In genomic region chr4:87749532-87750234, GRCm38 (mm10) we compare ENCODE assay signal across 21 mouse cellular contexts.
DNase-seq lines count a peak whose midpoint lies in the region; ATAC-seq and TF ChIP-seq lines count a peak whose summit lies in the region.
"Had no signal": no experiment of that assay in that cellular context is flagged by ENCODE, and none has a peak within 500 bp of the region (broad histone marks: within the 10 kb centered on the region; RNA-seq: fewer than 3 reads in every experiment).

No protein-coding gene starts in this region.

- H3K4me1 ChIP-seq in hindbrain, embryonic 15.5 days (replicated peaks), result peaks cover 4% of the 10 kb centered on the region
- no peaks in the 10 kb centered on the region for H3K4me1 ChIP-seq in hindbrain, embryonic 13.5 days (replicated peaks)
- H3K4me1 ChIP-seq in neural tube, embryonic 14.5 days (ENCODE audit: control insufficient read depth, insufficient read depth, low read length), result no peaks in the 10 kb centered on the region
- H3K4me1 ChIP-seq in neural tube, embryonic 15.5 days, result no peaks in the 10 kb centered on the region
- no peaks in the 10 kb centered on the region for H3K4me1 ChIP-seq in thymus, adult 2 months (replicated peaks; ENCODE audit: control insufficient read depth, insufficient read depth, low read length)
- H3K4me1 ChIP-seq: kidney, embryonic 15.5 days; stomach, embryonic 15.5 days had no signal

- 40% methylated on average over 4 of the region's 4 CpGs for WGBS in hindbrain, embryonic 15.5 days
- 39% methylated on average over 4 of the region's 4 CpGs for WGBS in hindbrain, embryonic 13.5 days
- 26% methylated on average over 4 of the region's 4 CpGs for WGBS in neural tube, embryonic 14.5 days
- 19% methylated on average over 4 of the region's 4 CpGs for WGBS in neural tube, embryonic 15.5 days
- 79% methylated on average over 4 of the region's 4 CpGs for WGBS in thymus, adult 2 months

- H3K27ac ChIP-seq in hindbrain, embryonic 15.5 days (replicated peaks), result no peak overlapping the region
- no peak overlapping the region for H3K27ac ChIP-seq in hindbrain, embryonic 13.5 days
- no peak overlapping the region for H3K27ac ChIP-seq in neural tube, embryonic 14.5 days (ENCODE audit: low read depth, low read length)
- no peak overlapping the region for H3K27ac ChIP-seq in neural tube, embryonic 15.5 days (replicated peaks)
- no peak overlapping the region for H3K27ac ChIP-seq in thymus, adult 2 months (ENCODE audit: control insufficient read depth, insufficient read depth, low read length)
- H3K27ac ChIP-seq: embryonic facial prominence, embryonic 15.5 days; kidney, embryonic 15.5 days; limb, embryonic 13.5 days; macrophage; midbrain, embryonic 12.5 days; stomach, embryonic 15.5 days had no signal

- H3K4me2 ChIP-seq in hindbrain, embryonic 15.5 days, result no peak overlapping the region
- no peak overlapping the region for H3K4me2 ChIP-seq in hindbrain, embryonic 13.5 days
- no peak overlapping the region for H3K4me2 ChIP-seq in neural tube, embryonic 14.5 days (ENCODE audit: low read depth, low read length)
- H3K4me2 ChIP-seq in neural tube, embryonic 15.5 days, result no peak overlapping the region
- H3K4me2 ChIP-seq: embryonic facial prominence, embryonic 15.5 days; kidney, embryonic 15.5 days; limb, embryonic 13.5 days; liver, embryonic 13.5 days; lung, embryonic 14.5 days; midbrain, embryonic 12.5 days; stomach, embryonic 15.5 days had no signal

- H3K36me3 ChIP-seq in hindbrain, embryonic 15.5 days, result no peaks in the 10 kb centered on the region
- H3K36me3 ChIP-seq in hindbrain, embryonic 13.5 days, result no peaks in the 10 kb centered on the region
- H3K36me3 ChIP-seq in neural tube, embryonic 14.5 days (ENCODE audit: control insufficient read depth, insufficient read depth, low read length), result no peaks in the 10 kb centered on the region
- no peaks in the 10 kb centered on the region for H3K36me3 ChIP-seq in neural tube, embryonic 15.5 days
- no peaks in the 10 kb centered on the region for H3K36me3 ChIP-seq in thymus, adult 2 months (ENCODE audit: control insufficient read depth, insufficient read depth, low read length)
- H3K36me3 ChIP-seq: embryonic facial prominence, embryonic 15.5 days; kidney, embryonic 15.5 days; limb, embryonic 13.5 days; liver, embryonic 13.5 days; midbrain, embryonic 12.5 days; stomach, embryonic 15.5 days had no signal

- TF ChIP-seq CTCF in thymus, adult 2 months (IDR thresholded peaks at IDR 0.05; ENCODE audit: borderline replicate concordance, control insufficient read depth, extremely low read depth, insufficient read depth, low read length, poor library complexity), result no peak

- no peaks in the 10 kb centered on the region for H3K9me3 ChIP-seq in hindbrain, embryonic 15.5 days
- no peaks in the 10 kb centered on the region for H3K9me3 ChIP-seq in hindbrain, embryonic 13.5 days
- no peaks in the 10 kb centered on the region for H3K9me3 ChIP-seq in neural tube, embryonic 14.5 days (ENCODE audit: control insufficient read depth, low read length)
- no peaks in the 10 kb centered on the region for H3K9me3 ChIP-seq in neural tube, embryonic 15.5 days (replicated peaks)
- H3K9me3 ChIP-seq: embryonic facial prominence, embryonic 15.5 days; kidney, embryonic 15.5 days; limb, embryonic 13.5 days; liver, embryonic 13.5 days; midbrain, embryonic 12.5 days; stomach, embryonic 15.5 days had no signal

- H3K9ac ChIP-seq in hindbrain, embryonic 15.5 days, result no peak overlapping the region
- no peak overlapping the region for H3K9ac ChIP-seq in hindbrain, embryonic 13.5 days
- no peak overlapping the region for H3K9ac ChIP-seq in neural tube, embryonic 14.5 days (replicated peaks; ENCODE audit: low read depth, low read length)
- no peak overlapping the region for H3K9ac ChIP-seq in neural tube, embryonic 15.5 days (replicated peaks)
- H3K9ac ChIP-seq: embryonic facial prominence, embryonic 15.5 days; kidney, embryonic 15.5 days; limb, embryonic 13.5 days; liver, embryonic 13.5 days; lung, embryonic 14.5 days; midbrain, embryonic 12.5 days; stomach, embryonic 15.5 days had no signal

- H3K4me3 ChIP-seq in hindbrain, embryonic 15.5 days, result no peak overlapping the region
- no peak overlapping the region for H3K4me3 ChIP-seq in hindbrain, embryonic 13.5 days
- H3K4me3 ChIP-seq in neural tube, embryonic 14.5 days (ENCODE audit: low read depth, low read length), result no peak overlapping the region
- no peak overlapping the region for H3K4me3 ChIP-seq in neural tube, embryonic 15.5 days (replicated peaks)
- no peak overlapping the region for H3K4me3 ChIP-seq in thymus, adult 2 months (ENCODE audit: control insufficient read depth, insufficient read depth, low read length)
- H3K4me3 ChIP-seq: embryonic facial prominence, embryonic 15.5 days; kidney, embryonic 15.5 days; limb, embryonic 13.5 days; liver, embryonic 13.5 days; midbrain, embryonic 12.5 days; stomach, embryonic 15.5 days had no signal

- DNase-seq in cerebellum, postnatal 10 days, result peak; percentile 17 to 27
- DNase-seq in cerebellum, postnatal 36 days, result no peak
- DNase-seq in thymus, adult 2 months, result no peak
- DNase-seq: adrenal gland, adult 8-10 months; B cell, adult 2 months; cerebellum, adult 18-20 months; gastrocnemius, postnatal 25 days; liver, embryonic 13.5 days; lung, embryonic 14.5 days; retina, postnatal 1 day had no signal

- TF ChIP-seq POLR2A in thymus, adult 2 months (IDR thresholded peaks at IDR 0.05; ENCODE audit: control insufficient read depth, extremely low read depth, insufficient read depth, low read length, poor library complexity), result no peak

- H3K27me3 ChIP-seq in hindbrain, embryonic 15.5 days, result no peaks in the 10 kb centered on the region
- no peaks in the 10 kb centered on the region for H3K27me3 ChIP-seq in hindbrain, embryonic 13.5 days
- H3K27me3 ChIP-seq in neural tube, embryonic 14.5 days (ENCODE audit: control insufficient read depth, insufficient read depth, low read length), result no peaks in the 10 kb centered on the region
- H3K27me3 ChIP-seq in neural tube, embryonic 15.5 days (replicated peaks), result no peaks in the 10 kb centered on the region
- H3K27me3 ChIP-seq in thymus, adult 2 months (ENCODE audit: control insufficient read depth, insufficient read depth, low read length), result no peaks in the 10 kb centered on the region
- H3K27me3 ChIP-seq: embryonic facial prominence, embryonic 15.5 days; kidney, embryonic 15.5 days; liver, embryonic 13.5 days; midbrain, embryonic 12.5 days; stomach, embryonic 15.5 days had no signal

- peak; percentile 66; the same call in 1 of the 2 replicates for ATAC-seq in hindbrain, embryonic 15.5 days (ENCODE audit: low FRiP score, low read depth)
- no peak for ATAC-seq in hindbrain, embryonic 13.5 days (ENCODE audit: low FRiP score)
- ATAC-seq in neural tube, embryonic 14.5 days (ENCODE audit: low read depth), result peak; percentile 70; the same call in 1 of the 2 replicates
- no peak for ATAC-seq in neural tube, embryonic 15.5 days (ENCODE audit: low FRiP score)
- ATAC-seq: intestine, postnatal 0 days had no signal

Comparison
In these comparisons a context has a peak if more than half of its experiments do, and no peak if none do; other contexts are left out.
1. DNase-seq: peak in cerebellum, postnatal 10 days (2 of 2); none in cerebellum, postnatal 36 days (0 of 2) and thymus, adult 2 months (single experiment).
2. ATAC-seq: peak in hindbrain, embryonic 15.5 days (single experiment) and neural tube, embryonic 14.5 days (single experiment); none in hindbrain, embryonic 13.5 days (single experiment) and neural tube, embryonic 15.5 days (single experiment).